Mouse (Mus musculus) gastrocnemius, adult 2 months (tissue): Measurements from ENCODE around the gene Nosip. TPM values are rescaled to one million over a fixed set of nuclear protein-coding genes. Genes with fewer than 3 reads are reported as not detected.
"Not testable (repeated sequence)": the region's sequence is repeated elsewhere in the genome, so short reads cannot be mapped to it uniquely, and the experiment has no call there.

Experiments used
- DNase-seq: peaks from one replicate; pipeline ENCODE4 v3.0.0; 2022
- H3K27ac ChIP-seq: fragments of 200-600 bp; 2 replicates; pipeline ENCODE4 v1.8.1; 2022; ENCODE audit warnings: mild to moderate bottlenecking
- H3K4me3 ChIP-seq: fragments of 200-600 bp; 2 replicates; pipeline ENCODE4 v1.8.1; 2022; ENCODE audit warnings: mild to moderate bottlenecking, moderate library complexity
- CTCF ChIP-seq: fragments of 200-600 bp; IDR thresholded peaks from 2 replicates; pipeline ENCODE4 v1.8.1; 2022; ENCODE audit warnings: antibody characterized with exemption, mild to moderate bottlenecking, moderate library complexity
- intact Hi-C: fragments of 180-260 bp; cut with DNase I; formaldehyde crosslinking; loops from one replicate; pipeline ENCODE4 v1.15.1; 2025
- microRNA-seq: library from miRNA; unstranded; fragments of <30 nt; microRNA quantifications from one replicate; pipeline ENCODE4 v1.2.0, GENCODE M21; 2021
- total RNA-seq, 2 experiments: library from RNA; stranded (reverse); gene quantifications; 2 replicates each; pipeline ENCODE4 v1.2.3; 2021

The Nosip gene
- total RNA-seq, 2 experiments from 2014 or later, result 30.2 to 32.9 TPM

GRCm38 (mm10) chr7:45119780-45120709 is 57.8 kb downstream of the Nosip start:
- intact Hi-C loops, result loop anchor here (5.0 kb wide), 1 partner anchor 38 kb away; no protein-coding TSS in a partner anchor
- no peak for TF ChIP-seq CTCF
- H3K4me3 ChIP-seq, result no peak overlapping the region
- no peak for DNase-seq
- H3K27ac ChIP-seq, result peak overlapping the region; percentile 95

GRCm38 (mm10) chr7:45121404-45121803 is 59.2 kb downstream of the Nosip start:
- peak overlapping the region; percentile 95 for H3K27ac ChIP-seq
- peak; percentile 72 for DNase-seq
- intact Hi-C loops, result loop anchor here (5.0 kb wide), 1 partner anchor 39 kb away; no protein-coding TSS in a partner anchor
- peak overlapping the region; percentile 85 for H3K4me3 ChIP-seq
- no peak for TF ChIP-seq CTCF

GRCm38 (mm10) chr7:45121966-45122365 is 59.7 kb downstream of the Nosip start:
- TF ChIP-seq CTCF, result no peak
- Histone ChIP-seq H3K4me3 (peak overlapping the region; percentile 85), H3K27ac (peak overlapping the region; percentile 95)

GRCm38 (mm10) chr7:45122561-45123185 is 60.4 kb downstream of the Nosip start:
- intact Hi-C loops, result loop anchor here (5.0 kb wide), 1 partner anchor 40 kb away; no protein-coding TSS in a partner anchor
- peak overlapping the region; percentile 95 for H3K27ac ChIP-seq
- no peak for DNase-seq
- H3K4me3 ChIP-seq, result peak overlapping the region; percentile 85
- no peak for TF ChIP-seq CTCF

More at GRCm38 (mm10) chr7:45121966-45122365, 59.7 kb downstream of the Nosip start:
- no peak for DNase-seq
- intact Hi-C loops, result loop anchor here (5.0 kb wide), 1 partner anchor 40 kb away; no protein-coding TSS in a partner anchor

GRCm38 (mm10) chr7:45123186-45123570 is 60.9 kb downstream of the Nosip start:
- H3K4me3 ChIP-seq, result peak overlapping the region; percentile 85
- no peak for DNase-seq
- H3K27ac ChIP-seq, result peak overlapping the region; percentile 95
- TF ChIP-seq CTCF, result no peak
- intact Hi-C loops, result loop anchor here (5.0 kb wide), 1 partner anchor 41 kb away; no protein-coding TSS in a partner anchor

- TF ChIP-seq CTCF, result no peak
- Histone ChIP-seq H3K4me3 (peak within 1 kb of the TSS; percentile 85), H3K27ac (peak within 1 kb of the TSS; percentile 95)
- peak; percentile 99 for DNase-seq
- intact Hi-C loops, result loop anchor here (5.0 kb wide), 1 partner anchor 42 kb away; no protein-coding TSS in a partner anchor
Observed at GRCm38 (mm10) chr7:45124224-45125143, 62.3 kb downstream of the Nosip start, which contains the start of gene Rps11. Gene Rps11 (minus strand): TSS chr7:45124439.

GRCm38 (mm10) chr7:45125144-45125600 is 62.9 kb downstream of the Nosip start:
- peak overlapping the region; percentile 85 for H3K4me3 ChIP-seq
- TF ChIP-seq CTCF, result no peak
- intact Hi-C loops, result no loop called here
- DNase-seq, result no peak
- peak overlapping the region; percentile 95 for H3K27ac ChIP-seq

GRCm38 (mm10) chr7:45125649-45126048 is 63.4 kb downstream of the Nosip start:
- H3K4me3 ChIP-seq, intact Hi-C loops: not testable (repeated sequence)
- H3K27ac ChIP-seq, result peak overlapping the region; percentile 95; the same call in 1 of the 2 replicates

GRCm38 (mm10) chr7:45126147-45126843 is 64.1 kb downstream of the Nosip start:
- no peak for TF ChIP-seq CTCF
- Histone ChIP-seq H3K4me3 (peak overlapping the region; percentile 90), H3K27ac (peak overlapping the region; percentile 96)
- intact Hi-C loops, result no loop called here
- DNase-seq, result no peak

More at GRCm38 (mm10) chr7:45125649-45126048, 63.4 kb downstream of the Nosip start:
- DNase-seq, result not testable (repeated sequence)

GRCm38 (mm10) chr7:45126844-45127699 is 64.8 kb downstream of the Nosip start:
- Histone ChIP-seq H3K27ac (peak overlapping the region; percentile 96), H3K4me3 (peak overlapping the region; percentile 90)
- intact Hi-C loops, result no loop called here
- peak; percentile 29; the same call in 1 of the 2 replicates for TF ChIP-seq CTCF
- DNase-seq, result no peak

Small RNA genes lying within 50 kb of the gene (microRNA-seq; reads per million reads assigned to microRNA genes)
- gene Mir150 (1,419 reads per million, percentile 80 among the genes with 10 or more reads in this experiment), gene Mir5121 (13.7 reads per million, percentile 11 among the genes with 10 or more reads in this experiment), gene Mir7054 (not detected)

Other genes starting within 250 kb of the Nosip start
- 10 to 100 TPM; 21.8 to 26.6 TPM for gene Nup62, start 246.3 kb upstream of the Nosip start, total RNA-seq
- gene Il4i1, start 246.0 kb upstream of the Nosip start, total RNA-seq, result 1 to 10 TPM; 1.6 to 3.3 TPM
- gene Atf5, start 245.8 kb upstream of the Nosip start, total RNA-seq, result 100 to 1,000 TPM in 1 of 2 experiments, 10 to 100 TPM in 1; 74.7 to 115 TPM
- 100 to 1,000 TPM; 128 to 137 TPM for gene Akt1s1, start 213.4 kb upstream of the Nosip start, total RNA-seq
- gene Tbc1d17, start 213.3 kb upstream of the Nosip start, total RNA-seq, result 10 to 100 TPM; 40.8 to 56.4 TPM
- 10 to 100 TPM; 19.4 to 21.2 TPM for gene Pnkp, start 205.3 kb upstream of the Nosip start, total RNA-seq
- gene Ptov1, start 192.6 kb upstream of the Nosip start, total RNA-seq, result 100 to 1,000 TPM; 126 to 137 TPM
- gene Med25, start 169.7 kb upstream of the Nosip start, total RNA-seq, result 10 to 100 TPM; 53.1 to 68.5 TPM
- 10 to 100 TPM; 16.4 to 18.6 TPM for gene Fuz, start 166.3 kb upstream of the Nosip start, total RNA-seq
- 10 to 100 TPM; 59.1 to 62.6 TPM for gene Ap2a1, start 132.9 kb upstream of the Nosip start, total RNA-seq
- gene Tsks, start 119.2 kb upstream of the Nosip start, total RNA-seq, result not detected
- 1 to 10 TPM in 1 of 2 experiments, under 1 TPM in 1; 0.92 to 2.3 TPM for gene Cpt1c, start 87.6 kb upstream of the Nosip start, total RNA-seq
- gene Prmt1, start 75.9 kb upstream of the Nosip start, total RNA-seq, result 100 to 1,000 TPM; 126 to 136 TPM
- gene Irf3, start 64.8 kb upstream of the Nosip start, total RNA-seq, result 10 to 100 TPM; 18.4 to 18.9 TPM
- 1 to 10 TPM; 7.6 to 9.7 TPM for gene Bcl2l12, start 63.7 kb upstream of the Nosip start, total RNA-seq
- 10 to 100 TPM; 41.7 to 44.3 TPM for gene Scaf1, start 46.1 kb upstream of the Nosip start, total RNA-seq
- 10 to 100 TPM; 22.6 to 25.5 TPM for gene Rras, start 44.5 kb upstream of the Nosip start, total RNA-seq
- gene Prr12, start 9.5 kb upstream of the Nosip start, total RNA-seq, result 10 to 100 TPM; 12.8 to 16.1 TPM
- gene Prrg2, start 248 bp downstream of the Nosip start, total RNA-seq, result 10 to 100 TPM in 1 of 2 experiments, 1 to 10 TPM in 1; 8.1 to 11.0 TPM
- gene Rcn3, start 29.8 kb downstream of the Nosip start, total RNA-seq, result 10 to 100 TPM in 1 of 2 experiments, 1 to 10 TPM in 1; 7.2 to 20.2 TPM
- 10 to 100 TPM; 33.6 to 38.5 TPM for gene Fcgrt, start 41.4 kb downstream of the Nosip start, total RNA-seq
- gene Rps11, start 62.0 kb downstream of the Nosip start, total RNA-seq, result 100 to 1,000 TPM; 457 to 518 TPM
- gene Rpl13a, start 66.3 kb downstream of the Nosip start, total RNA-seq, result 100 to 1,000 TPM; 552 to 624 TPM
- under 1 TPM in 1 of 2 experiments, not detected in 1; 0.26 TPM for gene Gm45713, start 73.8 kb downstream of the Nosip start, total RNA-seq
- gene Flt3l, start 74.0 kb downstream of the Nosip start, total RNA-seq, result 1 to 10 TPM; 2.2 to 3.3 TPM
- gene Pih1d1, start 91.9 kb downstream of the Nosip start, total RNA-seq, result 10 to 100 TPM; 34.7 to 39.7 TPM
- gene Aldh16a1, start 92.2 kb downstream of the Nosip start, total RNA-seq, result 10 to 100 TPM; 11.6 to 15.1 TPM
- under 1 TPM; 0.31 to 0.36 TPM for gene Slc17a7, start 101.5 kb downstream of the Nosip start, total RNA-seq
- gene Gfy, start 117.1 kb downstream of the Nosip start, total RNA-seq, result not detected
- gene Pth2, start 118.6 kb downstream of the Nosip start, total RNA-seq, result not detected
- gene Ccdc155, start 142.5 kb downstream of the Nosip start, total RNA-seq, result not detected
- not detected for gene Dkkl1, start 149.7 kb downstream of the Nosip start, total RNA-seq
- 1 to 10 TPM; 2.6 to 4.1 TPM for gene Tead2, start 153.3 kb downstream of the Nosip start, total RNA-seq
- 1 to 10 TPM in 1 of 2 experiments, under 1 TPM in 1; 0.69 to 1.3 TPM for gene Cd37, start 176.7 kb downstream of the Nosip start, total RNA-seq
- gene Slc6a16, start 178.7 kb downstream of the Nosip start, total RNA-seq, result not detected
- gene Slc6a21, start 215.1 kb downstream of the Nosip start, total RNA-seq, result not detected